8 mouse cellular contexts compared by ENCODE assay signal in the genomic region with DNA sequence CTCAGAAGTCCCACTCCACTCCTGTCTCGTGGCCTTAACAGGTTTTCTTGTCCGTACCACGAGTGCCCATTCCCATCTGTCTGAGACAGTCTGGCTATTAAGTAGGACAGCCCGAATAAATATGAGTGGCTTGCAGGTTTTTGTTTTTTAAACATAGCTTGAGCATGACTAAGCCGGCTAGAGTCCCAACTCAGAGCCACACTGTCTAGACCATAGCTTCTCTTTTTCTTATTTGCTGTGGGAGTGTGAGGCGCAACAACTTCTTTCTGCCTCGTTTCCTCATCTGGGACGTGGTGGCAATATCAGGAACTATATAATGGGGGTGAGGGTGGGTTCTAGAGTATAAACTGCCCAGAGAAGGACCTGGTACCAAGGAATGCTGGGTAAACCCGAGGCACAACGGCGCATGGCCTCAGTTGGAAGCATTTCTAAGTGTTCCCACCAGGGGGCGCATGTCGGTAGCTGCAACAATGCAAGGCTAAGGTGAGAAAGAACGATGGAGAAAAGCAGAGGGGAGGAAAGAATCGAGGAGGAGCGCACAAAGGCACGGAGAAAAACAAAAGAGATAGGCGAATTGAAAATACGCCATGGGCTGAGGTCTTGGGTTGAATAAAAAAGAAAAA. TPM values are rescaled to one million over a fixed set of nuclear protein-coding genes. Genes with fewer than 3 reads are reported as not detected.
A peak's percentile ranks its signal among the peaks of the same experiment; 100 is the strongest.
DNase-seq lines count a peak whose midpoint lies in the region; ATAC-seq and TF ChIP-seq lines count a peak whose summit lies in the region.

No protein-coding gene starts in this region.

- POLR2A ChIA-PET in Patski (lab: Charles Lee): interaction anchor here (1.0 kb wide), 1 partner anchor 88 kb away, joined by 3 read pairs; no protein-coding TSS in a partner anchor

- TF ChIP-seq CTCF in Patski (IDR thresholded peaks at IDR 0.05): peak; percentile 97

- peaks cover 5% of the 10 kb centered on the region for H3K4me1 ChIP-seq in hindbrain, embryonic 15.5 days (replicated peaks)

- H3K27me3 ChIP-seq in Patski: no peaks in the 10 kb centered on the region
- no peaks in the 10 kb centered on the region for H3K27me3 ChIP-seq in hindbrain, embryonic 15.5 days

- WGBS in hindbrain, embryonic 15.5 days: 37% methylated on average over 19 of the region's 19 CpGs

- no peak for DNase-seq in Patski (ENCODE audit: low read depth, low spot score)
- peak; percentile 32 for DNase-seq in cerebellum, adult 9-11 months
- DNase-seq in frontal cortex, postnatal 10 days (ENCODE audit: low spot score in 2 of 2): peak; percentile 56 to 74
- peak; percentile 74 to 77 for DNase-seq in layer of hippocampus, postnatal 36 days
- DNase-seq in mesoderm, embryonic 11.5 days (ENCODE audit: low read depth, low spot score): peak; percentile 81
- DNase-seq in right cerebral cortex, postnatal 25 days: peak; percentile 69
- peak; percentile 83 for DNase-seq in urinary bladder, postnatal 25 days (ENCODE audit: low spot score)

- CTCF ChIA-PET in Patski (lab: Charles Lee): interaction anchor here (0.9 to 5.7 kb wide), 44 partner anchors 10 to 390 kb away, joined by 3 to 75 read pairs (median 4); a partner anchor contains a TSS

- no peak overlapping the region for H3K27ac ChIP-seq in hindbrain, embryonic 15.5 days (replicated peaks)

- no peaks in the 10 kb centered on the region for H3K36me3 ChIP-seq in hindbrain, embryonic 15.5 days

- no peak overlapping the region for H3K9ac ChIP-seq in hindbrain, embryonic 15.5 days

- in situ Hi-C loops in Patski (cut with MboI; ENCODE audit: low pct_unique_long_range_greater_than_20kb): loop anchor here (5.0 kb wide), 2 partner anchors 85 to 300 kb away; no protein-coding TSS in a partner anchor

- no peaks in the 10 kb centered on the region for H3K9me3 ChIP-seq in hindbrain, embryonic 15.5 days

- H3K4me2 ChIP-seq in hindbrain, embryonic 15.5 days: no peak overlapping the region

- ATAC-seq in Patski: peak; percentile 74
- ATAC-seq in hindbrain, embryonic 15.5 days (ENCODE audit: low FRiP score, low read depth): peak; percentile 59; the same call in 1 of the 2 replicates

- H3K4me3 ChIP-seq in hindbrain, embryonic 15.5 days: no peak overlapping the region

RNA-seq across cellular contexts. Expression of a gene that starts 5.1 kb away (rescaled TPM):
- not detected for polyA plus RNA-seq in Patski (2021)
- not detected in 2 replicates for polyA plus RNA-seq in hindbrain, embryonic 15.5 days (2015; fragmentation: Nextera tagmentation; extraction: Ambion mirVana)
- total RNA-seq in layer of hippocampus, postnatal 36 days (2021): not detected

RNA-seq across cellular contexts. Expression of a gene that starts 53.1 kb away (rescaled TPM):
- polyA plus RNA-seq in Patski (2021): 0.01 TPM
- 21.1 and 22.7 TPM in 2 replicates for polyA plus RNA-seq in hindbrain, embryonic 15.5 days (2015; fragmentation: Nextera tagmentation; extraction: Ambion mirVana)
- total RNA-seq in layer of hippocampus, postnatal 36 days (2021): 1 to 10 TPM; 8.9 to 9.9 TPM

Comparison
In these comparisons a context has a peak if more than half of its experiments do, and no peak if none do; other contexts are left out.
1. RNA of a gene that starts 53.1 kb away (polyA plus RNA-seq): 21.1 to 22.7 TPM in hindbrain, embryonic 15.5 days; 0.01 TPM in Patski (single experiment); every median in the first group is over 10 times any median in the second.